Mouse (Mus musculus) heart, embryonic 11.5 days (tissue): ENCODE measurements around the gene Shisal1. TPM values are rescaled to one million over a fixed set of nuclear protein-coding genes. Genes with fewer than 3 reads are reported as not detected.

Source experiments
- ATAC-seq: fragments of 200-750 bp; cut with Nextera tagmentation; replicated peaks from 2 replicates; pipeline ENCODE4 v1.8.0; 2017; ENCODE audit warnings: moderate library complexity; ENCODE audit not compliant: insufficient number of reproducible peaks, low FRiP score, low TSS enrichment
- H3K27ac ChIP-seq: fragments of 300-500 bp; sonication (generic); 2 replicates; pipeline ENCODE4 v1.5.1; 2014; ENCODE audit warnings: mild to moderate bottlenecking, low read depth, low read length
- H3K27me3 ChIP-seq: fragments of 300-500 bp; sonication (generic); 2 replicates; pipeline ENCODE4 v1.6.1; 2014; ENCODE audit warnings: mild to moderate bottlenecking, low read length, mixed read lengths; ENCODE audit not compliant: control insufficient read depth, insufficient read depth
- H3K36me3 ChIP-seq: fragments of 300-500 bp; sonication (generic); 2 replicates; pipeline ENCODE4 v1.6.1; 2014; ENCODE audit warnings: mild to moderate bottlenecking, low read length, moderate library complexity, mixed read lengths; ENCODE audit not compliant: control insufficient read depth, insufficient read depth
- H3K4me1 ChIP-seq: fragments of 300-500 bp; sonication (generic); 2 replicates; pipeline ENCODE4 v1.6.1; 2014; ENCODE audit warnings: low read length; ENCODE audit not compliant: control insufficient read depth, insufficient read depth
- H3K4me2 ChIP-seq: fragments of 300-500 bp; sonication (generic); 2 replicates; pipeline ENCODE4 v1.6.1; 2014; ENCODE audit warnings: mild to moderate bottlenecking, moderate library complexity
- H3K4me3 ChIP-seq: fragments of 300-500 bp; sonication (generic); 2 replicates; pipeline ENCODE4 v1.5.1; 2014; ENCODE audit warnings: low read depth, low read length
- H3K9ac ChIP-seq: fragments of 300-500 bp; sonication (generic); 2 replicates; pipeline ENCODE4 v1.6.1; 2014; ENCODE audit warnings: mild to moderate bottlenecking, low read depth, low read length, moderate library complexity
- H3K9me3 ChIP-seq: fragments of 300-500 bp; sonication (generic); replicated peaks from 2 replicates; pipeline ENCODE4 v1.6.1; 2016; ENCODE audit warnings: low read length; ENCODE audit not compliant: control insufficient read depth
- WGBS: fragments of 180-500 bp; shearing (Covaris S2); extraction: QIAGEN DNeasy Blood & Tissue Kit; methylation state at CpG from one replicate; pipeline ENCODE4 v1.1.7; 2014; ENCODE audit not compliant: insufficient replicate concordance; 5-methylcytosine and 5-hydroxymethylcytosine counted together
- polyA plus RNA-seq: library from polyadenylated mRNA; unstranded; fragments of >200 nt; fragmentation: Nextera tagmentation; extraction: Ambion mirVana; gene quantifications from 2 replicates; pipeline ENCODE4 v1.2.1, GENCODE M21; 2014

Shisal1 gene
- polyA plus RNA-seq, 1 experiment from 2014 or later = 0.34 TPM

DNA sequence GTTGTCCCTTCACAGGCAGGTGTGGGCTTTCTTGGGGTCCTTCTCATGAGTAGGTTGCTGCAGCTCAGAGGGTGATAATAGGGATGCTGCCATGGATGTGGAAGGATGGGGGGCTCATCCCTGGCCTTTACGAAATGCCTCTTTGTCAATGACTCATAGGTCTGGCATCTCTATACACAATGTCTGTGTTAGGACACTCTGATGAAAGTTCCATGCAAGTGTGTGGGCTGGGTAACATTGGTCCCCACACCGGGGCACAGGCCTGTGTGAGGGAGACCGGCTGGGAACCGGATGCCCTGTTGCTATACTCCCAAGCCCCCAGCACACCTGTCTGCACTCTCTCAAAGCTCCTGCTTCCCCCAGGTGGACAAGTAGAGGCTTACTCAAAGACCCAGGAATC, 48.3 kb downstream of the Shisal1 start:
- WGBS = 71% methylated on average over 4 of the region's 4 CpGs
- no peaks in the 10 kb centered on the region for H3K27me3 ChIP-seq
- ATAC-seq = no peak

DNA sequence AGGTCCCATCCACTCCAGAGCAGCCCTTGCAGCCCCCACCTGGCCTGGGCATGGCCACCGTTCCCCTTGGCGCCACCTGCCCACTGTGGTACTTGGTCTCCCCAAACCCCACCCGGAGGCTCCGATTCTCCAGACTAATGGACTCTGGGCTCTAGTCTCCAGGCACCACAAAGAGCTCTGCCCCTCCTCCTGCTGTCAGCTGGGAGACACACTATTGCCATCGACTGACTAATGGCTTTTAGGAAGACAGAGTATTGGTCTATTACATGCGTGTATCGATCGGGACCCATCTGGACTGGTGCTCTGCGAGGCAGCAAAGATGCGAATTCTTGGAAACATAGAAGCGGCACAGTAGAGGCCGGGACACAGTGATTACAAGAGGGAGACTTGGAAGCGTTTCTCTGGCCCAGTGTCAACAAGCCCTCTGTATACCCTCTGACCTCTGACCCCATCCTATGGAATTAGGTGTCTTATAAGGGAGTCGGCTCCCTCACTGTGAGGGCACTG, 49.2 kb downstream of the Shisal1 start:
- no peak for ATAC-seq
- H3K9ac ChIP-seq = no peak overlapping the region
- H3K27me3 ChIP-seq = no peaks in the 10 kb centered on the region
- no peak overlapping the region for H3K27ac ChIP-seq
- no peak overlapping the region for H3K4me3 ChIP-seq
- H3K36me3 ChIP-seq = no peaks in the 10 kb centered on the region
- no peak overlapping the region for H3K4me2 ChIP-seq
- no peaks in the 10 kb centered on the region for H3K4me1 ChIP-seq
- 73% methylated on average over 14 of the region's 14 CpGs for whole genome bisulfite sequencing
- H3K9me3 ChIP-seq = no peaks in the 10 kb centered on the region

More for the DNA sequence above, 48.3 kb downstream of the Shisal1 start:
- H3K36me3 ChIP-seq = no peaks in the 10 kb centered on the region
- no peak overlapping the region for H3K4me3 ChIP-seq
- no peak overlapping the region for H3K4me2 ChIP-seq
- no peaks in the 10 kb centered on the region for H3K4me1 ChIP-seq
- no peak overlapping the region for H3K9ac ChIP-seq
- no peaks in the 10 kb centered on the region for H3K9me3 ChIP-seq
- H3K27ac ChIP-seq = no peak overlapping the region

- ATAC-seq = no peak
- H3K36me3 ChIP-seq = no peaks in the 10 kb centered on the region
- no peak overlapping the region for H3K27ac ChIP-seq
- H3K27me3 ChIP-seq = no peaks in the 10 kb centered on the region
- no peak overlapping the region for H3K4me2 ChIP-seq
- no peak overlapping the region for H3K4me3 ChIP-seq
- H3K9me3 ChIP-seq = no peaks in the 10 kb centered on the region
- 73% methylated on average over 14 of the region's 14 CpGs for WGBS
- H3K4me1 ChIP-seq = no peaks in the 10 kb centered on the region
- H3K9ac ChIP-seq = no peak overlapping the region
These were observed 51.4 kb downstream of the Shisal1 start for GRCm38 (mm10) chr15:84395341-84396067.

GRCm38 (mm10) chr15:84393341-84393740, 53.6 kb downstream of the Shisal1 start:
- no peak overlapping the region for H3K27ac ChIP-seq

GRCm38 (mm10) chr15:84392840-84393239, 54.1 kb downstream of the Shisal1 start:
- Histone ChIP-seq H3K36me3 (no peaks in the 10 kb centered on the region), H3K4me3 (no peak overlapping the region), H3K4me2 (no peak overlapping the region), H3K9ac (no peak overlapping the region), H3K27me3 (no peaks in the 10 kb centered on the region), H3K4me1 (no peaks in the 10 kb centered on the region), H3K9me3 (no peaks in the 10 kb centered on the region; the same call in 1 of the 2 replicates), H3K27ac (no peak overlapping the region)
- no peak for ATAC-seq
- 67% methylated on average over 5 of the region's 5 CpGs for WGBS

More at GRCm38 (mm10) chr15:84393341-84393740, 53.6 kb downstream of the Shisal1 start:
- Histone ChIP-seq H3K27me3 (no peaks in the 10 kb centered on the region), H3K9ac (no peak overlapping the region), H3K9me3 (no peaks in the 10 kb centered on the region), H3K4me2 (no peak overlapping the region), H3K4me3 (no peak overlapping the region), H3K4me1 (no peaks in the 10 kb centered on the region), H3K36me3 (no peaks in the 10 kb centered on the region)
- WGBS = 34% methylated on average over 6 of the region's 6 CpGs
- ATAC-seq = no peak

- Histone ChIP-seq H3K4me1 (no peaks in the 10 kb centered on the region), H3K4me3 (no peak overlapping the region), H3K9me3 (no peaks in the 10 kb centered on the region; the same call in 1 of the 2 replicates), H3K27ac (no peak overlapping the region), H3K4me2 (no peak overlapping the region), H3K36me3 (no peaks in the 10 kb centered on the region), H3K27me3 (no peaks in the 10 kb centered on the region), H3K9ac (no peak overlapping the region)
- 89% methylated on average over 4 of the region's 4 CpGs for WGBS
- no peak for ATAC-seq
These were observed 54.8 kb downstream of the Shisal1 start for GRCm38 (mm10) chr15:84392131-84392530.

DNA sequence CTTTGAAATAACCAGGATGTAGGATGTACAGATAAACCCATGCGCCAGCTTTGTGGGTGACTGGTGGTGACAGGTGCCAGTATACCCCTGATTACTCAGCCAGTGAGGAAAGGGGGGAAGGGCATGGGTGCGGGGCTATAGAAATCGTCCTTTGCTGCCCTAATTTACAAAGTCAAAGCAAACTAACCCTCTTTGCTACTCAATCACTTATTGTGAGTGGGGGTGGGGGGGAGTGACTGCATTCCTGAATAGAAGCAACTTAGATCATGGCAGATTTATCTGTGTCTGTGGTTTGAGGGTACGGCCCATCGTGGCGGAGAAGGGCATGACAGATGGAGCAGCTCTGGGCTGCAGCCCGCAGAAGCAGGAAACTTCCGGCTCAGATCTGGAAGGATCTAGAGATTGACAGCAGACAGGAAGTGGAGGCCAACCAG, 58.2 kb downstream of the Shisal1 start:
- Histone ChIP-seq H3K27me3 (no peaks in the 10 kb centered on the region), H3K9ac (no peak overlapping the region), H3K4me2 (no peak overlapping the region), H3K27ac (no peak overlapping the region), H3K9me3 (no peaks in the 10 kb centered on the region; the same call in 1 of the 2 replicates), H3K36me3 (no peaks in the 10 kb centered on the region), H3K4me1 (no peaks in the 10 kb centered on the region), H3K4me3 (no peak overlapping the region)
- ATAC-seq = no peak
- WGBS = 77% methylated on average over 8 of the region's 8 CpGs

DNA sequence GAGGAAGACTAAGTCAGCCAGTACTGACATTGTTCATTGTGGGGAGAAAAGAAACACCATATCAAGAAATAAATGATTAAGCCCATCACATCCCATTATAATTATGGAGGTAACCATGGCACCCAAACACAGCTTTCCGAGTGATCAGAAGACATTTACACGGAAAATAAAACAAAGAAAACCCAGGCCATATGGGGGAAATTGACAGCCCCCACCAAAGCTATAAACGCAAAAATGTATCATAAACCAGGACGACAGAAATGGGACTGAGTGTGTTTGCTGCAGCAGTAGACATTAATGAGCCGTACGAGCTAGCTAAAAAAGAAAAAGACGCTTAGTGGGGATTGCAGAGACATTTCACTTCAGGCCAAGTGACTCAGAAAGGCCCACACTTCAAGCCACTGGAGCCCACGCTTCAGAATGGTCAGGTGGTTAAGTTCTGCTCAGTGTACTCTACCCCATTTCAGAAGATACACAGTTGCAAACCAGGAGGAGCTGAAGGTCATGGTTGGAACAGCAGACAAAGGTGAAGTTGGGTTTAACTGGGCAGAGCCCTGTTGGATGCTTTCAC, 60.8 kb downstream of the Shisal1 start:
- ATAC-seq = no peak

More for the DNA sequence above, 60.8 kb downstream of the Shisal1 start:
- Histone ChIP-seq H3K4me3 (no peak overlapping the region), H3K9me3 (no peaks in the 10 kb centered on the region; the same call in 1 of the 2 replicates), H3K36me3 (no peaks in the 10 kb centered on the region), H3K4me2 (no peak overlapping the region), H3K27ac (no peak overlapping the region), H3K4me1 (no peaks in the 10 kb centered on the region), H3K9ac (no peak overlapping the region), H3K27me3 (no peaks in the 10 kb centered on the region)
- WGBS = 85% methylated on average over 8 of the region's 8 CpGs
